Mouse (Mus musculus): ENCODE measurements around the gene Tmem205. TPM values are rescaled to one million over a fixed set of nuclear protein-coding genes. Genes with fewer than 3 reads are reported as not detected.

Tmem205 gene
- total and polyA plus RNA-seq, 2 experiments from 2014 or later = 52.0 to 56.2 TPM

DNA sequence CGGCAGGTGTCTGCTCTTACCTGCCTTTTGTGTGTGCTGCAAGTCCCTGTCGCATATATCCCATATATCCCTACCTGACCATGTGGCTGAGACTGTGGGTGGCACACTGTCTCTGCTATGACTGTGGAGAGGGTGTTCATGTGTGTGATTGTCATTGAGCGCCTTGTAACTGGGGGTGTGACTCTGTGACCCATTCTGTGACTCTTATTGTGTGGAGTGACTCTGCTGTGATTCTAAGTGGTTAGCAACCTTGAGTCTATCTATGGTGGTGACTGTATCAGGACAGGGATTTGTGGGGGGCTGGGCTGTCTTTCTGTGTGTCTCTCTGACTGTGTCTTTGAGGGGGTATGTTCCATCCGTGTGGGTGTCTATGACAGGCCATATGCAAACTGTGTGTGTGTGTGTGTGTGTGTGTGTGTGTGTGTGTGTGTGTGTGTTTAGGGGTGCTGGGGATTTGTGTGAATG is 10.4 kb upstream of the Tmem205 start:
- no peaks in the 10 kb centered on the region for H3K9me3 ChIP-seq (ENCODE audit: low read length)
- H3K36me3 ChIP-seq (ENCODE audit: insufficient read depth, low read length) = peaks cover 9% of the 10 kb centered on the region; the same call in 1 of the 2 replicates
- no peak for TF ChIP-seq CTCF (IDR thresholded peaks at IDR 0.05; ENCODE audit: low read depth)
- peaks cover 6% of the 10 kb centered on the region; the same call in 1 of the 2 replicates for H3K4me1 ChIP-seq (ENCODE audit: insufficient read depth, low read length)
- no peaks in the 10 kb centered on the region for H3K27me3 ChIP-seq (ENCODE audit: insufficient read depth, low read length)
- peak overlapping the region; percentile 68 for H3K4me2 ChIP-seq (ENCODE audit: low read depth, low read length)
- H3K9ac ChIP-seq (replicated peaks; ENCODE audit: low read length) = peak overlapping the region; percentile 87
- peak overlapping the region; percentile 83; the same call in 1 of the 2 replicates for H3K27ac ChIP-seq
- peak; percentile 27 for DNase-seq (ENCODE audit: low spot score)
- ATAC-seq = peak; percentile 20
- H3K4me3 ChIP-seq (ENCODE audit: low read length) = peak overlapping the region; percentile 67
- 48% methylated on average over 4 of the region's 4 CpGs for WGBS

DNA sequence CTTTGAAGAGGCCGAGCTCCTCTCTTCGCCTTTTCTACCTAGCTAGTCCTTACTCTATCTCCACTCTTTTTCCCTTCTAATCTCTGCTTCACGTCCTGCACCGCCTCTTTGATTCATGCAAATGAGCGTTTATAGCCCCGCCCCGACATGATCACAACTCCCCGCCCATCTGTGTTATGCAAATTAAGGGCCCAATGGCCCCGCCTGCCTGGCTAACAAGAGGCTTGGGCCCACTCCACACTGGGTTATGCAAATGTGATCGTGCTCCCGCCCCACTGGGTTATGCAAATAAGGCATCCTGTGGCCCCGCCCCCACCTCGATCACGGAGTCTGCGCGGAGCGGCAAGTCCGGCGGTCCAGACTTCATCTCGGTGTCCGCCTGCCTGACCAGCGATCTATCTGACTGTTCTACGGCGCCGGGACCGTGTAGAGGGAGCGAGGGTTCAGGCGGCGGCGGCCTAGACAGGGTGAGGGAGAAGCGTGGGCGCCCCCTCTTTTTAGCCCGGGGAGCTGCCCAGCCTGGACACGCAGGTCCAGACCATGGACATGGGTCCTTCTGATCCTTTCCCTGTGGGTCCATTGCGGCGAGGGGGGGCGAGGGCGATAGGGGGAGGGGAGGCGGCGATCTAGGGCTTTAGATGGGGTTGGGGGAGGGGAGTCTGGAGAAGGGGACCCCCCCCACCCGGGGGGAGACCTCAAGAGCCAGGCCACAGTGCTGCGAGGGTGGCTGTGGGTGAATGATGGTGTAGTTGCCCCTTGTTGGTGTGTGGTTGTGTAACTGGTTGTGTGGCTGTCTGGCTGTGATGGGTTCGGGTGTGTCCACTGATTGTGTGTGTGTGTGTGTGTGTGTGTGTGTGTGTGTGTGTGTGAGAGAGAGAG is 9.6 kb upstream of the Tmem205 start, which contains the start of gene Plppr2:
Gene Plppr2, plus strand, starts transcription at position 342 of the 879 bp plus-strand sequence.
- Histone ChIP-seq H3K4me3 (ENCODE audit: low read length) (peak within 1 kb of the TSS; percentile 67), H3K4me1 (ENCODE audit: insufficient read depth, low read length) (peaks cover 6% of the 10 kb centered on the region; the same call in 1 of the 2 replicates), H3K9ac (replicated peaks; ENCODE audit: low read length) (peak within 1 kb of the TSS; percentile 87), H3K9me3 (ENCODE audit: low read length) (no peaks in the 10 kb centered on the region), H3K27me3 (ENCODE audit: insufficient read depth, low read length) (no peaks in the 10 kb centered on the region), H3K36me3 (ENCODE audit: insufficient read depth, low read length) (peaks cover 9% of the 10 kb centered on the region; the same call in 1 of the 2 replicates), H3K4me2 (ENCODE audit: low read depth, low read length) (peak within 1 kb of the TSS; percentile 68), H3K27ac (peak within 1 kb of the TSS; percentile 83)
- DNase-seq (ENCODE audit: low spot score) (peak; percentile 99), ATAC-seq (peak; percentile 96)
- 1% methylated on average over 38 of the region's 43 CpGs for WGBS
- no peak for TF ChIP-seq CTCF (IDR thresholded peaks at IDR 0.05; ENCODE audit: low read depth)

DNA sequence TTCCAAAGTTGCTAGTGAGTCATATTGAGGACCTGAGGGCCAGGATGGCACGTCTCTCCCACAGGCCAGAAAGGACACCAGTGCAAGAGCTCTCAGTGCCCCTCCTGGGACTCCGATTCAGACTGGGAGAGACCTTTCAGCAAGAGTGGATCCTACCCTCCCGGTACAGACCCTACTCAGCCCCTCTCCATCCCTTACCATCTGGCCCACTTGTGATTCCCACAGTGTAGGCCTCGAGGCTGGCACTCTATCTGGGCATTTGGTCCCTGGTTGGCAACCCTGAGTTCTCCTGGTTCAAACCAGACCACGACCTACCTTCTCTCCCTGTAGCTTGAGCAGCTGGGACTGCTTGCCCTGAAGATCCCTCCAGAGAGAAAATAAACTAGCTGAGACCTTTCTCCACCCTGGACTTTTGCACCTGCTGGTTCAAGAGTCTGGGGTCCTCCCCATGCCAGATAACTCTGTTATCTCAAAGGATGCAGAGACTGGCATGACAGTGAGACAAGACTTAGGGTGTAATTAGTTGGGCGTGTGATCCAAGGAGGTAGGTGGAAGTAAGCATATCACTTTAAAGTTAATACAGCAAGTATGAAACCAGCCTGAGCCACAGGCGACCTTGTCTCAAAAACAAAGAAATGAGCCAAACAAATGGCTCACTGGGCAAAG is 8.2 kb upstream of the Tmem205 start:
- Histone ChIP-seq H3K4me2 (ENCODE audit: low read depth, low read length) (no peak overlapping the region), H3K27me3 (ENCODE audit: insufficient read depth, low read length) (no peaks in the 10 kb centered on the region), H3K9me3 (ENCODE audit: low read length) (no peaks in the 10 kb centered on the region), H3K27ac (no peak overlapping the region), H3K36me3 (ENCODE audit: insufficient read depth, low read length) (peaks cover 7% of the 10 kb centered on the region; the same call in 1 of the 2 replicates), H3K4me3 (ENCODE audit: low read length) (no peak overlapping the region), H3K9ac (replicated peaks; ENCODE audit: low read length) (no peak overlapping the region), H3K4me1 (ENCODE audit: insufficient read depth, low read length) (peaks cover 6% of the 10 kb centered on the region; the same call in 1 of the 2 replicates)
- WGBS = 81% methylated on average over 7 of the region's 7 CpGs
- no peak for TF ChIP-seq CTCF (IDR thresholded peaks at IDR 0.05; ENCODE audit: low read depth)
- no peak for DNase-seq (ENCODE audit: low spot score)
- no peak for ATAC-seq

DNA sequence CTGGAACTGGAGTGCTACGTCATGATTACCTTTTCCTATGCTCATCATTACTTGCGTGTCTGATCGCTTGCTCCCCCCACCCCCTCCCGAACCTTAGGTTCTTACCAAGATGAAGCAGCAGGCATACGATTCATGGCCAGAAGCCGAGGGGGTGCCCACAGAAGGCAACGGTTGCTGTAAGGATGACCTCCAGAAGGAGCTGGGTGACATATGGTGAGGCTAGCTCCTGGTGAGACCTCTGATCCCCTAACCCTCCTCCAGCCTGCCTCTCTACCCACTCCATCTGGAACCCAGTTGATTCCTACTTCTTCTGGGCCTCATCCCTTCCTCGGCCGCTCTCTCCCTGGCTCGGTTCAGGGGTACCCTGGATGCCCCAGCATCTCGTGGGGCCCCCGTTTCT is 6.7 kb upstream of the Tmem205 start:
- Histone ChIP-seq H3K9me3 (ENCODE audit: low read length) (no peaks in the 10 kb centered on the region), H3K27me3 (ENCODE audit: insufficient read depth, low read length) (no peaks in the 10 kb centered on the region), H3K27ac (no peak overlapping the region), H3K4me2 (ENCODE audit: low read depth, low read length) (no peak overlapping the region), H3K4me3 (ENCODE audit: low read length) (no peak overlapping the region), H3K9ac (replicated peaks; ENCODE audit: low read length) (no peak overlapping the region), H3K4me1 (ENCODE audit: insufficient read depth, low read length) (peaks cover 6% of the 10 kb centered on the region; the same call in 1 of the 2 replicates), H3K36me3 (ENCODE audit: insufficient read depth, low read length) (no peaks in the 10 kb centered on the region)
- 83% methylated on average over 12 of the region's 12 CpGs for WGBS
- DNase-seq (ENCODE audit: low spot score) = no peak
- TF ChIP-seq CTCF (IDR thresholded peaks at IDR 0.05; ENCODE audit: low read depth) = no peak
- ATAC-seq = no peak

DNA sequence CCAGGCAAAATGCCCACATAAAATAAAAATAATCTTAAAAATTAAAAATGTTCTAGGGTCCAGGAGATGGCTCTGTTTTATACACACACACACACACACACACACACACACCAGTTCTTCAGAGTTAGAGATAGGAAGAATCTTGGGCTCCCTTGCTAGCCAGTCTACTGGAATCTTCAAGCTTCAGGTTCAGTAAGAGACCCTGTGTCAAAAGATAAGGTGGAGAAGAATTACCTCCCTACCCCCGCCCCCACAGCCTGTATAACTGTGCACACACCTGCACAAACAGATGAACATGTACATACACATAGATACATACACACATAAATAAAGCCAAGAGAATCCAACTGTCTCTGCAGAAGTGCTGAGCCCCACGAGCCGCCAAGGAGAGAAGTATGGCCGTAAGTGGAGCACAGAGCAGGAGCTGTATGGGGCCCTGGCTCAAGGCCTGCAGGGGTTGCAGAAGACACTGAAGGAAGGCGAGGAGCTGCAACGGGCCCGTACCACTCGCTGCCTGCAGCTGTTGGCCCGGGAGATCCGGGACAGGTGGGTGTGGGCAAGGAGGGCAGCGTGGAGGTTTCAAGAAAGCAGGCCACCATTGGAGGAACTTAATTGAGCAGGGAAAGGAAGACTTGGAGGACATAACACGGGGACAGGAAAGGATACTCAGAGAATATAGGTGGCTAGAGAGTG is 5.2 kb upstream of the Tmem205 start:
- WGBS = 64% methylated on average over 12 of the region's 12 CpGs
- DNase-seq (ENCODE audit: low spot score) (no peak), ATAC-seq (no peak)
- Histone ChIP-seq H3K27ac (no peak overlapping the region), H3K4me1 (ENCODE audit: insufficient read depth, low read length) (no peaks in the 10 kb centered on the region), H3K9ac (replicated peaks; ENCODE audit: low read length) (no peak overlapping the region), H3K36me3 (ENCODE audit: insufficient read depth, low read length) (no peaks in the 10 kb centered on the region), H3K9me3 (ENCODE audit: low read length) (no peaks in the 10 kb centered on the region), H3K4me2 (ENCODE audit: low read depth, low read length) (no peak overlapping the region), H3K4me3 (ENCODE audit: low read length) (no peak overlapping the region), H3K27me3 (ENCODE audit: insufficient read depth, low read length) (no peaks in the 10 kb centered on the region)
- no peak for TF ChIP-seq CTCF (IDR thresholded peaks at IDR 0.05; ENCODE audit: low read depth)

DNA sequence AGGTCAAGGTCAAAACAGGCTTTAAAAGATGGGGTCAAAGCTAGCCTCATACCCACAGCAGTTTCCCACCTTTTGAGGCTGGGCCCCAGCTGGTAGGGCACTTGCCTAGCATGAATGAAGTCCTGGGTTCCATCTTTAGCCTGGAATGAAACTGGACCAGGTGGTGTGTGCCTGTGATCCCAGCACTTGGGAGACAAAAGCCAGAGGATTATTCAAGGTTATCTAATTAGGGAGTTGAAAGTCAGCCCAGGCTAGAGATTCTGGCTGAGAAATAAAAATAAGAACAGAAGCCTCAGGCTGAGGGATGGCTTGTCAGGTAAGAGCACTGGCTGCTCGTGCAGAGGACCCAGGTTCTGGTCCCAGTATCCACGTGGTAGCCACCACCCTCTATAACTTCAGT is 4.7 kb upstream of the Tmem205 start:
- 63% methylated on average over 2 of the region's 2 CpGs for WGBS
- TF ChIP-seq CTCF (IDR thresholded peaks at IDR 0.05; ENCODE audit: low read depth) = no peak
- H3K4me1 ChIP-seq (ENCODE audit: insufficient read depth, low read length) = no peaks in the 10 kb centered on the region
- H3K27ac ChIP-seq = no peak overlapping the region
- H3K4me3 ChIP-seq (ENCODE audit: low read length) = no peak overlapping the region
- DNase-seq (ENCODE audit: low spot score) (no peak), ATAC-seq (no peak)
- no peak overlapping the region for H3K4me2 ChIP-seq (ENCODE audit: low read depth, low read length)
- no peaks in the 10 kb centered on the region for H3K9me3 ChIP-seq (ENCODE audit: low read length)
- H3K36me3 ChIP-seq (ENCODE audit: insufficient read depth, low read length) = no peaks in the 10 kb centered on the region
- no peak overlapping the region for H3K9ac ChIP-seq (replicated peaks; ENCODE audit: low read length)
- H3K27me3 ChIP-seq (ENCODE audit: insufficient read depth, low read length) = no peaks in the 10 kb centered on the region
